Mouse (Mus musculus) limb, embryonic 12.5 days (tissue): ENCODE data around the gene Wfdc10. TPM values are rescaled to one million over a fixed set of nuclear protein-coding genes. Genes with fewer than 3 reads are reported as not detected.
"Not testable (repeated sequence)": the region's sequence is repeated elsewhere in the genome, so short reads cannot be mapped to it uniquely, and the experiment has no call there.

Source experiments
- ATAC-seq: fragments of 200-750 bp; cut with Nextera tagmentation; 2 replicates; pipeline ENCODE4 v1.8.0; 2017; ENCODE audit warnings: low read depth, moderate TSS enrichment; ENCODE audit not compliant: insufficient number of reproducible peaks, insufficient read depth, low FRiP score, low TSS enrichment
- H3K27ac ChIP-seq: fragments of 300-500 bp; sonication (generic); 2 replicates; pipeline ENCODE4 v1.5.1; 2016; ENCODE audit warnings: mild to moderate bottlenecking, moderate library complexity
- H3K27me3 ChIP-seq: fragments of 300-500 bp; sonication (generic); 2 replicates; pipeline ENCODE4 v1.6.1; 2016; ENCODE audit warnings: mild to moderate bottlenecking, moderate library complexity
- H3K36me3 ChIP-seq: fragments of 300-500 bp; sonication (generic); 2 replicates; pipeline ENCODE4 v1.6.1; 2016; ENCODE audit warnings: mild to moderate bottlenecking, moderate library complexity
- H3K4me1 ChIP-seq: fragments of 300-500 bp; sonication (generic); replicated peaks from 2 replicates; pipeline ENCODE4 v1.6.1; 2016
- H3K4me2 ChIP-seq: fragments of 300-500 bp; sonication (generic); 2 replicates; pipeline ENCODE4 v1.6.1; 2016; ENCODE audit warnings: mild to moderate bottlenecking, moderate library complexity
- H3K4me3 ChIP-seq: fragments of 300-500 bp; sonication (generic); replicated peaks from 2 replicates; pipeline ENCODE4 v1.5.1; 2016; ENCODE audit warnings: mild to moderate bottlenecking
- H3K9ac ChIP-seq: fragments of 300-500 bp; sonication (generic); replicated peaks from 2 replicates; pipeline ENCODE4 v1.6.1; 2016; ENCODE audit warnings: mild to moderate bottlenecking, moderate library complexity
- H3K9me3 ChIP-seq: fragments of 300-500 bp; sonication (generic); 2 replicates; pipeline ENCODE4 v1.6.1; 2016; ENCODE audit warnings: mild to moderate bottlenecking, moderate library complexity
- WGBS: fragments of 180-500 bp; shearing (Covaris S2); methylation state at CpG from one replicate; pipeline ENCODE4 v1.1.7; 2016; 5-methylcytosine and 5-hydroxymethylcytosine counted together
- polyA plus RNA-seq: library from polyadenylated mRNA; unstranded; fragments of >200 nt; fragmentation: Nextera tagmentation; extraction: Ambion mirVana; gene quantifications from 2 replicates; pipeline ENCODE4 v1.2.1, GENCODE M21; 2016

Wfdc10 gene
- not detected in 2 replicates for polyA plus RNA-seq

DNA sequence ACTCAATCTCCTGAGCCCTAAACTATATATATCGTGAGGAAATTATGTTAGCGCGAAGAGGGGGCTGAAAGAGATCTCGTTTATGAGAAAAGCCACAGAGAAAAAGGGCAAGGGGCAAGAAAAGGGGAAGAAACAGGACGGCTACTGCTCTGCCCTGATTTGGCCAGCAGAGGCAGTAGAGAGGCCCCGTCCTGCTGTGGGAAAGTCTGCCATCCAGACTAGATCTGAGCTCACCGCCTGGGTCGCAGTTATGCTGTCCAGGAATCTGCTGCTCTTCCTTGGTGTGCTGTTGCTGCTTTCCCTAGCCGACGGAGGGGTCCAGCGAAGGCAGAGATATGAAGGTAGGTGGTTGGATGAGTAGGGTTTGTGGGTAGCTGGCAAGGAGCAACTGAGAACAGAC is at the start of gene Wfdc10:
Wfdc10 (plus strand) TSS at position 189 of the 400 bp plus-strand sequence.
- WGBS = 18% methylated on average over 11 of the region's 11 CpGs
- peaks cover 5% of the 10 kb centered on the region; the same call in 1 of the 2 replicates for H3K27me3 ChIP-seq
- no peak within 1 kb of the TSS for H3K4me2 ChIP-seq
- no peaks in the 10 kb centered on the region for H3K36me3 ChIP-seq
- H3K9ac ChIP-seq = no peak within 1 kb of the TSS
- H3K4me3 ChIP-seq = no peak within 1 kb of the TSS
- H3K9me3 ChIP-seq = no peaks in the 10 kb centered on the region
- no peak within 1 kb of the TSS for H3K27ac ChIP-seq
- no peaks in the 10 kb centered on the region for H3K4me1 ChIP-seq
- peak; percentile 37; the same call in 1 of the 2 replicates for ATAC-seq

DNA sequence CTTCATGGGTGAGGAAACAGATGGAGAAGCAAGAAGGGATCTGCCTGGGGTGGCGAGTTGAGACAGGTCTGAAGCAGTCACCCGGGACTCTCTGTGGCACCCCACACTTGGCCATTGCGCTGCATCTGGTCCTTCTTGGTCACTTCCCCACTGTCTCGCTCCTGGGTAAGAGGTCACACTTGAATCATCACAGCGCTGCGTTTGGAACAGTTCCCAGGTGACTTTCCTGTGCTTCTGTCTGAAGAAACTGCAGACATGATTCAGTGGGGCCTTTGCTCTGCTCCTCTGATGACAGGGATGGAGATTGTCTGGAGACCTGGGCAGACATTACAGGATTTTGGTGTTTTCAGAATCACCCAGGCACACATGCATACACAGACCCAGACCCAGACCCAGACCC is 47.1 kb upstream of the Wfdc10 start:
- H3K9ac ChIP-seq = no peak overlapping the region
- H3K4me3 ChIP-seq = no peak overlapping the region
- H3K27ac ChIP-seq = no peak overlapping the region
- 0 out of 2 replicates have a peak, but pooled peaks cover 5% of the 10 kb centered on the region for H3K4me1 ChIP-seq
- peaks cover 2% of the 10 kb centered on the region; the same call in 1 of the 2 replicates for H3K9me3 ChIP-seq
- H3K27me3 ChIP-seq = no peaks in the 10 kb centered on the region
- ATAC-seq = no peak
- no peak overlapping the region for H3K4me2 ChIP-seq
- H3K36me3 ChIP-seq = no peaks in the 10 kb centered on the region
- WGBS = 85% methylated on average over 6 of the region's 6 CpGs

DNA sequence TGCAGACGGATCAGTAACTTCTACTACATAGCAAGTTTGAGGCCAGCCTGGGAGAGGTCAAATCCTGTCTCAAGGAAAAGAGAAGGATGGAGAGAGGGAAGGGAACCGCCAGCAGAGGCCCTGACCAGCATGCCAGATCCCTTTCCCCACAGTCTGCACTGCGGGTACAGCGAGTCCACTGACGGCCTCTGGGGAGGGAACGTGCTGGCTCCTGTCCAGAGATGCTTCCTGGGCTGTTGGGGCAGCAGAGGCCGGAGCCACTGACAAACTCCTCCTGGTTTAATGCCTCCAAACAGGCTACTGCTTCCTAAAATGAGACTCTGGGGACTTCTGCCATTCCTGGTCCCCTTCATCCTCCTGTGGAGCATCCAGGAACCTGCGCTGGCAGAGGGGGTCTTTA is 42.4 kb upstream of the Wfdc10 start, which contains the start of the genes Wfdc6b and Wfdc8:
Wfdc6b (plus strand) TSS at position 52 of the 400 bp plus-strand sequence.
Wfdc8 (minus strand) TSS at position 156 of the 400 bp plus-strand sequence.
- ATAC-seq, H3K27me3 ChIP-seq, H3K4me3 ChIP-seq, H3K9me3 ChIP-seq, H3K4me2 ChIP-seq, H3K36me3 ChIP-seq, H3K4me1 ChIP-seq, H3K9ac ChIP-seq, H3K27ac ChIP-seq: not testable (repeated sequence)
- 55% methylated on average over 8 of the region's 8 CpGs for WGBS

DNA sequence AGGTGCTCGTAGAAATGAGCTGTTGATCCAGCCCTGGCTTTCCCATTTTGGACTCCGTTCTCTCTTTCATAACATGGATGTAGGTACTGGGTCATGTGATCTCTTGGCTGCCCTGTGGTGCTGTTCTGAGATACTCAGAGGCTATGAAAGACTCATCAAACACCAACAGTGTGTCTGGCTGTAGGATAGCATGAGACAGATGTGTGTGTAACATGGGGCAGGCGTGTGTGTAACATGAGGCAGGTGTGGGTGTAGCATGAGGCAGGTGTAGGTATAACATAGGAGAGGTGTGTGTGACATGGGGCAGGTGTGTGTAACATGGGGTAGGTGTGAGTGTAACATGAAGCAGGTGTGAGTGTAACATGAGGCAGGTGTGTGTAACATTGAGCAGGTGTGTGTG is 40.5 kb upstream of the Wfdc10 start:
- 90% methylated on average over 3 of the region's 3 CpGs for WGBS

DNA sequence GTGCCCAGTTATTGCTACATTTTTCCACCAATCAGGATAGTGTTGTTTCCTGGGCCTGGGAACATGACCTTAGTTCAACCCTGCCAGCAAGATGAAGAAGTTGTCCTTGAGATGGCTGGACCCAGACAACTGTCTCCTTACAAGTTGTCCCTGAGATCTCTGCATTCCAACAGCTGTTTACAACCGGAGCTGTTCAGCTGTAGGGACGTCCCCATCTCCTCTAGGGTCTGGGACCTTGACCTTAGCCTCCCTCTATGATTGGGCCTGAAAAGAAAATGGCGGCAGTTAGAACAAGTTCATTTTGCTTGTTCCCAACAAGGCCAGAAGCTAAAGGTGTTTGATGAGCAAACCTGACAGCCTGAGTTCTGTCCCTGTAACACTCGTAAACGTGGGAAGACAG is 36.8 kb upstream of the Wfdc10 start:
- no peaks in the 10 kb centered on the region for H3K27me3 ChIP-seq
- no peak overlapping the region for H3K4me3 ChIP-seq
- no peaks in the 10 kb centered on the region for H3K4me1 ChIP-seq
- H3K9ac ChIP-seq = no peak overlapping the region
- 66% methylated on average over 5 of the region's 5 CpGs for WGBS
- no peak for ATAC-seq
- no peak overlapping the region for H3K27ac ChIP-seq
- no peaks in the 10 kb centered on the region for H3K36me3 ChIP-seq
- no peaks in the 10 kb centered on the region for H3K9me3 ChIP-seq
- H3K4me2 ChIP-seq = no peak overlapping the region

More for the DNA sequence above, 40.5 kb upstream of the Wfdc10 start:
- Histone ChIP-seq H3K27me3 (no peaks in the 10 kb centered on the region), H3K9me3 (no peaks in the 10 kb centered on the region), H3K36me3 (no peaks in the 10 kb centered on the region), H3K4me3 (no peak overlapping the region), H3K4me1 (0 out of 2 replicates have a peak, but pooled peaks cover 5% of the 10 kb centered on the region), H3K4me2 (no peak overlapping the region), H3K9ac (no peak overlapping the region), H3K27ac (no peak overlapping the region)
- ATAC-seq = no peak

DNA sequence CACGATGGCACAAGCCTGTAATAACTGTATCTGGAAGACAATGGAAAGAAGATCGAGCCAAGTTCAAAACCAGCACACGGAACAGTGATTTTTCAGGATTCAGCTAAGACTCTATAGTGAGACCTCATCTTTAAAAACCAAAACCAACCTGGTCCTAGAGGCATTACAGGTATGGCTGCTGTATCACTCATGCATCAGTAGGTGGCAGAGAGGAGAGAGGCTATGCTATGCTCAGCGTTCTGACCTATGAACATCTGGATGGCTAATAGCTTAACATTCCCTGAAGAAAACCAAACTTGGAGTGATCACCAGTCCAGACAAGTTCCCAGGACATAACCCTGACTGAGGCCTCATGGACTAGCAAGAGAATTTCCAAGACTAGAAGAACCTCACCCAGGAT is 34.1 kb upstream of the Wfdc10 start:
- 89% methylated on average over 4 of the region's 4 CpGs for WGBS

DNA sequence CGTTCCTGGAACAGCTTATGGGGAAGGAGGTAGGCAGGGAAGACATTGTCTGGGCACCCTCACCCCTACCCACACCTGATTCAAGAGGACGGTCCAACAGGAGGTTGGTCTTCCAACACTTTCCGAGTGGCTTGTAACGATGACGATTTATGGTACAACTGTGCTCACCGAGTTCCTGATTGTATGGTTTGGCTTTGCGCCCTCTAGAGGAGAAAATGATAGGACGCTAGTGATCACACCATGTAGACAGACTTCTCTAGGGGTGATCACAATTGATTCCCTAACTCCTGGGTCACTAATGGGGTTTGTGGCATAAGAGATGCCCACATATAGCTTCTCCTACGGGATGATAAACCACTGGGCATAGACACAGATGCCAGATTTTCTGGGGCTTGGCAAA is 20.6 kb upstream of the Wfdc10 start:
- Histone ChIP-seq H3K27me3 (no peaks in the 10 kb centered on the region), H3K4me2 (no peak overlapping the region), H3K27ac (no peak overlapping the region), H3K36me3 (no peaks in the 10 kb centered on the region), H3K4me3 (no peak overlapping the region), H3K9me3 (no peaks in the 10 kb centered on the region), H3K4me1 (no peaks in the 10 kb centered on the region), H3K9ac (no peak overlapping the region)
- 80% methylated on average over 9 of the region's 9 CpGs for WGBS
- ATAC-seq = no peak

More for the DNA sequence above, 34.1 kb upstream of the Wfdc10 start:
- H3K9me3 ChIP-seq = no peaks in the 10 kb centered on the region
- no peak overlapping the region for H3K4me3 ChIP-seq
- no peak overlapping the region for H3K4me2 ChIP-seq
- H3K27ac ChIP-seq = no peak overlapping the region
- H3K27me3 ChIP-seq = no peaks in the 10 kb centered on the region
- ATAC-seq = no peak
- no peaks in the 10 kb centered on the region for H3K4me1 ChIP-seq
- H3K9ac ChIP-seq = no peak overlapping the region
- H3K36me3 ChIP-seq = no peaks in the 10 kb centered on the region

DNA sequence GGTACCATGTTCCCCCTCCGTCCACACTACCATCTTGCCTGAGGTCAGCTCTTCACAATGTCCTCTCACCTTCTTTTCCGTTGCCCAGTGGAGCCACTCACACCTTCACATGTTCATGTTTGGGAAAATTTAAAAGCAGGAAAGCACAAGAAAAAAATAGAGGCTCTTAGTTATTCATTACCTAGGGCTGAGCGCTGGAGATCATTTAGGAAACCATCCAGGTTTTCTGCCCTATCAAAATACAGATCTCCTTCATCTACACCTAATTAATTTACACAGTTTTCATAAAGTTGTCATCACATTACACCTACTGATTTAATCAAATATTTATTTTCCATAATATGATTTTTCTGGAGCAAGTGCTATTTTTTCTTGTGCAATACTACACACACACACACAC is 17.1 kb upstream of the Wfdc10 start, which contains the start of gene Wfdc16:
Wfdc16 (minus strand) TSS at position 101 of the 400 bp plus-strand sequence.
- 84% methylated on average over 3 of the region's 3 CpGs for WGBS
- Histone ChIP-seq H3K9ac (no peak within 1 kb of the TSS), H3K36me3 (no peaks in the 10 kb centered on the region), H3K9me3 (no peaks in the 10 kb centered on the region), H3K4me1 (no peaks in the 10 kb centered on the region), H3K27ac (no peak within 1 kb of the TSS), H3K4me2 (no peak within 1 kb of the TSS), H3K27me3 (no peaks in the 10 kb centered on the region), H3K4me3 (no peak within 1 kb of the TSS)
- ATAC-seq = no peak

DNA sequence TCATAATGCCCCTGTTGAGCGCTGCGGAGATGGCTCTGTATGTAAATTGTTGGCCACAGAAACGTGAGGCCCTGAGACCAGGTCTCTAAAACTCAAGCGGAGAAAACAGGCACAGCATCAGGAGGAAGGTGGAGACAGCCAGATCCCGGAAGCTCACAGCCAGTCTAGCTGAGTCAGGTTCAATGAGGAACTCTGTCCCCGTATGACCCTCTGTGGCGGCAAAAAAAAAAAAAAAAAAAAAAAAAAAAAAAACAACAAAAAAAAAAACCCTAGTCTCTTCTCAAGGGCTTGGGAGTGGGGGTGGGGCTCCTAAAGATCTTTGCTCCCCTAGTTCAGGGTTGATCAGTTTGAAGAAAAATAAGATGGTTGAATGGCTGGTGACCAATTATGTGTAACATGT is 14.7 kb upstream of the Wfdc10 start:
- ATAC-seq = no peak
- H3K4me2 ChIP-seq = no peak overlapping the region
- H3K9ac ChIP-seq = no peak overlapping the region
- 0 out of 2 replicates have a peak, but pooled peaks cover 2% of the 10 kb centered on the region for H3K27me3 ChIP-seq
- no peaks in the 10 kb centered on the region for H3K4me1 ChIP-seq
- no peaks in the 10 kb centered on the region for H3K36me3 ChIP-seq
- H3K9me3 ChIP-seq = no peaks in the 10 kb centered on the region
- no peak overlapping the region for H3K27ac ChIP-seq
- no peak overlapping the region for H3K4me3 ChIP-seq
- 67% methylated on average over 7 of the region's 7 CpGs for WGBS

DNA sequence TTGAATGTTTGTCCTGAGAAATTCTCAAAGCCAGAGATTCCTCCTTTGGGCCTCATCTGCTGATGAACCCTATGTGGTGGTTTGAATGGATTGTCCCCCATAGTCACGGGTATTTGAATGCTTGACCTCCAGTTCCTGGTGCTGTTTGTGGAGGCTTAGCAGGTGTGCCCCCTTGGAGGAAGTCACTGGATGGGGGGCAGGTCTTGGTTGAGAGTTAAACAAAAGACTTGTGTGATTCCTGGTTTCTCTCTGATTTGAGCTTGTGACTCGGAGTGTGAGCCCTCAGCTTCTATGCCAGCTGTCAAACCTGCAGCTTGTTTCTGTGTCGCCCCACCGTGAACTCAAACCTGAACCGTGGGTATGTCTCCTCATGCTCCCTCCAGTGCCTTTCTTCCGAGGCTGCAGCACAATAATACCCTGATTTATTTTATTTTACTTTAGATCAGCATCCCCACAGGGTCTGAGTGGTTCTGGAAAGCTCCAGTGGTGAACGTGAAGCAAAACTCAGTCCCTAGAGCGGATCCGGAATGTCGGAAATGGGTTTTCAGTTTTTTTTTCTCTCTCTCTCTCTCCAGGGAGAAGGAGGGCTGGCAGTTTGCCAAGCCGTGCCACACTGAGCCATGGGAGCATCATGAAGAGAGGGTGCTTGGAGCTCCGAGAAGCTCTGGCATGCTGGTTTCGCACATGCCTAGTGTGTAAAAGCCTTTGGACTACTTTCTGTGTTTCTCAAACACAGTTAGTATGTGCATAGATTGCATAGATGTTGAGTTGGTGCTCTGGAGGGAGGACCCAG is 13.8 kb upstream of the Wfdc10 start:
- 0 out of 2 replicates have a peak, but pooled peaks cover 2% of the 10 kb centered on the region for H3K27me3 ChIP-seq
- H3K4me2 ChIP-seq = no peak overlapping the region
- H3K9ac ChIP-seq = no peak overlapping the region
- H3K36me3 ChIP-seq = no peaks in the 10 kb centered on the region
- no peaks in the 10 kb centered on the region for H3K9me3 ChIP-seq
- no peak overlapping the region for H3K4me3 ChIP-seq
- WGBS = 84% methylated on average over 13 of the region's 13 CpGs
- H3K4me1 ChIP-seq = no peaks in the 10 kb centered on the region
- no peak for ATAC-seq
- H3K27ac ChIP-seq = no peak overlapping the region

DNA sequence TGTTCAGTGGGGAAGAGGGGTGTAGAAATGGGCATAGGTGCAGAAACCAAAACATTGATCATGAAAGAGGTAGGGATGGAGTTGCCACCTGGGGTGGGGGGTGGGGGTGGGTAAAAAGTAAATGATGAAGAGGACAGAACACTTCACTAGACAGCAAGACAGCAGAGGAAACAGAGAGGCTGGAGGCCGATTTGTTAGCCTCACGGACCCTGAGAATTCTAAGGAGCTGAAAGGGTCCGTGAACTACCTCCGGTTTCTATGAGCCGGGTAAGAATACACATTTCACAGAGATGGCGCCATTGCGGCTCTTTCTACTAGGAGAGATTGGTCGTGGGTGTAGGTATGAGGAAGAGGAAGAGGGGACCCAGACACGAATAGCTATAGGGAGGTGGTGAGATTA is 637 bp downstream of the Wfdc10 start, which contains the start of gene Wfdc9:
Wfdc9 (minus strand) TSS at position 101 of the 400 bp plus-strand sequence.
- WGBS = 83% methylated on average over 9 of the region's 9 CpGs
- no peak within 1 kb of the TSS for H3K4me3 ChIP-seq
- no peak for ATAC-seq
- H3K27me3 ChIP-seq = peaks cover 5% of the 10 kb centered on the region; the same call in 1 of the 2 replicates
- H3K4me2 ChIP-seq = no peak within 1 kb of the TSS
- no peaks in the 10 kb centered on the region for H3K4me1 ChIP-seq
- H3K36me3 ChIP-seq = no peaks in the 10 kb centered on the region
- no peaks in the 10 kb centered on the region for H3K9me3 ChIP-seq
- no peak within 1 kb of the TSS for H3K9ac ChIP-seq
- H3K27ac ChIP-seq = no peak within 1 kb of the TSS
